Mouse (Mus musculus) liver, embryonic 12.5 days (tissue): ENCODE measurements around the gene Fam198b. TPM values are rescaled to one million over a fixed set of nuclear protein-coding genes. Genes with fewer than 3 reads are reported as not detected.

Experiments used
- ATAC-seq: fragments of 200-750 bp; cut with Nextera tagmentation; 2 replicates; pipeline ENCODE4 v1.8.0; 2017; ENCODE audit warnings: moderate number of reproducible peaks, mild to moderate bottlenecking, moderate library complexity
- H3K27ac ChIP-seq: fragments of 300-500 bp; sonication (generic); 2 replicates; pipeline ENCODE4 v1.5.1; 2016; ENCODE audit warnings: mild to moderate bottlenecking
- H3K27me3 ChIP-seq: fragments of 300-500 bp; sonication (generic); replicated peaks from 2 replicates; pipeline ENCODE4 v1.6.1; 2016; ENCODE audit warnings: mild to moderate bottlenecking, moderate library complexity
- H3K36me3 ChIP-seq: fragments of 300-500 bp; sonication (generic); 2 replicates; pipeline ENCODE4 v1.6.1; 2016; ENCODE audit warnings: mild to moderate bottlenecking, moderate library complexity
- H3K4me1 ChIP-seq: fragments of 300-500 bp; sonication (generic); 2 replicates; pipeline ENCODE4 v1.6.1; 2016
- H3K4me2 ChIP-seq: fragments of 300-500 bp; sonication (generic); 2 replicates; pipeline ENCODE4 v1.6.1; 2016; ENCODE audit warnings: mild to moderate bottlenecking, moderate library complexity
- H3K4me3 ChIP-seq: fragments of 300-500 bp; sonication (generic); 2 replicates; pipeline ENCODE4 v1.5.1; 2016; ENCODE audit warnings: mild to moderate bottlenecking, moderate library complexity
- H3K9ac ChIP-seq: fragments of 300-500 bp; sonication (generic); 2 replicates; pipeline ENCODE4 v1.6.1; 2016; ENCODE audit warnings: mild to moderate bottlenecking, moderate library complexity
- H3K9me3 ChIP-seq: fragments of 300-500 bp; sonication (generic); replicated peaks from 2 replicates; pipeline ENCODE4 v1.6.1; 2016; ENCODE audit warnings: mild to moderate bottlenecking, moderate library complexity
- WGBS: fragments of 180-500 bp; shearing (Covaris S2); methylation state at CpG from one replicate; pipeline ENCODE4 v1.1.7; 2016; ENCODE audit not compliant: insufficient replicate concordance; 5-methylcytosine and 5-hydroxymethylcytosine counted together
- polyA plus RNA-seq: library from polyadenylated mRNA; unstranded; fragments of >200 nt; fragmentation: Nextera tagmentation; extraction: Ambion mirVana; gene quantifications from 2 replicates; pipeline ENCODE4 v1.2.1, GENCODE M21; 2016

Gene Fam198b
- polyA plus RNA-seq, 1 experiment from 2014 or later = 3.9 TPM

GRCm38 (mm10) chr3:79886357-79887091, 2.2 kb downstream of the Fam198b start:
- Histone ChIP-seq H3K36me3 (no peaks in the 10 kb centered on the region), H3K9me3 (no peaks in the 10 kb centered on the region), H3K9ac (peak overlapping the region; percentile 9; the same call in 1 of the 2 replicates), H3K4me1 (peaks cover 13% of the 10 kb centered on the region), H3K27ac (no peak overlapping the region; the same call in 1 of the 2 replicates), H3K4me3 (peak overlapping the region; percentile 22), H3K27me3 (peaks cover 11% of the 10 kb centered on the region), H3K4me2 (peak overlapping the region; percentile 60)
- peak; percentile 48 for ATAC-seq
- WGBS = 60% methylated on average over 23 of the region's 23 CpGs

GRCm38 (mm10) chr3:79887161-79887855, 3.0 kb downstream of the Fam198b start:
- H3K27me3 ChIP-seq = peaks cover 11% of the 10 kb centered on the region
- H3K36me3 ChIP-seq = no peaks in the 10 kb centered on the region
- H3K9ac ChIP-seq = no peak overlapping the region
- 61% methylated on average over 8 of the region's 8 CpGs for WGBS
- H3K4me2 ChIP-seq = peak overlapping the region; percentile 60; the same call in 1 of the 2 replicates
- ATAC-seq = no peak
- H3K4me1 ChIP-seq = peaks cover 13% of the 10 kb centered on the region
- no peaks in the 10 kb centered on the region for H3K9me3 ChIP-seq
- no peak overlapping the region for H3K27ac ChIP-seq
- H3K4me3 ChIP-seq = no peak overlapping the region

DNA sequence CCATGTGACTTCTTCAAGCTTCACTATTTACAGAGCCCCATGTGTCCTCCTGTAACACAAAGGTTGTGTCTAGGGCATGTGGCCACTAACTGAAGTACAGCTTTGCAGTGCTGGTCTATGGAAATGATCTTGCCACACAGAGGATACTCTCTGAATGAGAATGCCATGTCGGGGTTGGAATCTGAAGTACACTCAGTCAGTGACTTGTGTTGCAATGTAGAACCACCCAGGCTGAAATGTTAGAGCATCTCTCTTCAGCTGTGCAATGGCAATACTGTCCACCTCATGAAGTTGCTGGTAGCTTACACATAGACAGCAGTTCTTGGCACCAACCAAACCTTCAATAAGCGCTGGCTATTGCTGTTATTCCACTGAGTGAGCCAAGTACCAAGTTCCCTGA, 3.6 kb downstream of the Fam198b start:
- 59% methylated on average over 2 of the region's 2 CpGs for WGBS
- H3K9me3 ChIP-seq = no peaks in the 10 kb centered on the region
- H3K4me3 ChIP-seq = no peak overlapping the region
- H3K4me1 ChIP-seq = peaks cover 13% of the 10 kb centered on the region
- H3K27me3 ChIP-seq = peaks cover 11% of the 10 kb centered on the region
- H3K36me3 ChIP-seq = no peaks in the 10 kb centered on the region
- no peak for ATAC-seq
- no peak overlapping the region for H3K9ac ChIP-seq
- H3K4me2 ChIP-seq = no peak overlapping the region
- H3K27ac ChIP-seq = no peak overlapping the region

DNA sequence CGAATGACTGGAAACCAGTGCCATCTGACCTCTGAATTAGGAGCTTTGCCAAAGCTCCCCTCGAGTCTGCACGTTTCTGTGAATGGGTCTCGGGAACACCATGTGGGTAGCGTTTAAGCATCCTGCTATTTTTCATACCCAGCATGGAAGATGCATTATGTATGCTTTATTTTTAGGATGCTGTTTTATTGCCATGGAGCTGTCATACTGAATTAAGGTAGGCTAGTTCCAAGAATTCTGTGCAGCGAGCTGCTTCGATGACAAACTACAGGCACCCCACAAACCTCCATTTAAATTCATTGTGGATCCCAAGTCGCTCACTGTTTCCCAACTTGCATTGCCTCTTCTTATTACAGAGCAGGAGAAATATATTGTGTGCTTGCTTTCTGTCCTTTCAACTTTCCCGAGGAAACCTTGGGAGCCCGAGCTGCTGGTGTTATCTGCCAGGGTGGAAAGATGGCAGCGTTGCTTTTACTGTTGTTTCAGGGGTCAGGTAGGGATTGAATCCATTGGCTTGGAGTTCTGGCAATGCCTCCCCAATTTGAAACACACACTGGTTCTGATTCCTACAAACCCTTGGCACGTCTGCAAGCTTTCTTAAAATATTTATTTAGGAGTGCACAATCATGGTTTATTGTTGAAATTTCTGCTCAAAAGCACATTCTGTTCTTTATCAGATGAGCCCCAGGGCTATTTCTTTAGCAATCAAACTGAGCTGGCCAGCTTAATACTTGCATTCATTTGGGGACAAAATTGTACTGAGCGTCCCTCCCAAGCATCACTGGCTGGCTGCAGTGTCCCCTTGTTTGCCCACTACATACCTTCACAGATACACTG, 13.4 kb downstream of the Fam198b start:
- H3K27ac ChIP-seq = no peak overlapping the region
- H3K36me3 ChIP-seq = no peaks in the 10 kb centered on the region
- no peak overlapping the region for H3K9ac ChIP-seq
- H3K4me2 ChIP-seq = no peak overlapping the region
- H3K4me3 ChIP-seq = no peak overlapping the region
- no peaks in the 10 kb centered on the region for H3K4me1 ChIP-seq
- no peaks in the 10 kb centered on the region for H3K9me3 ChIP-seq
- 76% methylated on average over 13 of the region's 13 CpGs for WGBS
- no peaks in the 10 kb centered on the region for H3K27me3 ChIP-seq
- no peak for ATAC-seq

DNA sequence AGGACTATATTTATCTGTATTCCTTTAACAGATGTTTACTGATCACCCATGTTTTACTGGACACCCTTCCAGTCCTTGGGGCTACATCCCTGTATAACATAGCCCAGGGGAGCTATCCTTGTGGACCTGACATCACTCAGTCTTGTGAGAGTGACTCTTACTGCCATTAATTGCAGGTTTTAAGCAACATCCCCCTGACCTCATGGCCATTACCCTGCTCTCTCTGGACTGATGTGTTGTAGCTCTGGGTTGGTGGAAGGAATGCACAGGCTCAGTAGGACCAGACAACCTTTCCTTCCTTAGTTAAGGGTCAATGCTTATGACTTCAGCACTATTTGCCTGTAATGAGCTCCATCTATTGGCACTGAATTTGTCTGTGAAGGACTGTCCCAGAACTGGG, 14.2 kb downstream of the Fam198b start:
- ATAC-seq = no peak
- no peaks in the 10 kb centered on the region for H3K4me1 ChIP-seq
- H3K4me2 ChIP-seq = no peak overlapping the region
- no peaks in the 10 kb centered on the region for H3K27me3 ChIP-seq
- no peak overlapping the region for H3K9ac ChIP-seq
- H3K27ac ChIP-seq = no peak overlapping the region
- no peaks in the 10 kb centered on the region for H3K36me3 ChIP-seq
- H3K4me3 ChIP-seq = no peak overlapping the region
- H3K9me3 ChIP-seq = no peaks in the 10 kb centered on the region

DNA sequence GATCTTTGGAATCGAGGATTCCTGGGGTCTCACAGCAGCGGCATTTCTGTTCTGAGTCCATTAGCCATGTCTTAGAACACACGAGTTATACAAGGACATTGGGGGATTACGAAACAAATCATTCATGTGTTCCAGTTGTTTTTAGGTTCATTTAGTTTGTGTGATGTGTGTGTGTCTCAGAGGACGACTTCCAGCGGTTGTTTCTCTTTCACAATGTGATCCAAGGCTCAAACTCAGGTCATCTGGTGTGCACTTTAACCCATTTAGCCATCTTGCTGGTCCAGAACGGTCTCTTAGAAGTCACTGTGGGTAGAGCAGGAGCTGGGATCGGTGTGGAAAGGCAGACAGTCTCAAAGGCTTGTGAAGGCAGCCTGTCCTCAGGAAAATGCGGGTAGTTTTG, 15.6 kb downstream of the Fam198b start:
- Histone ChIP-seq H3K4me1 (no peaks in the 10 kb centered on the region), H3K4me2 (no peak overlapping the region), H3K27me3 (no peaks in the 10 kb centered on the region), H3K9ac (no peak overlapping the region), H3K9me3 (no peaks in the 10 kb centered on the region), H3K4me3 (no peak overlapping the region), H3K36me3 (no peaks in the 10 kb centered on the region), H3K27ac (no peak overlapping the region)
- 67% methylated on average over 9 of the region's 9 CpGs for WGBS
- ATAC-seq = no peak

DNA sequence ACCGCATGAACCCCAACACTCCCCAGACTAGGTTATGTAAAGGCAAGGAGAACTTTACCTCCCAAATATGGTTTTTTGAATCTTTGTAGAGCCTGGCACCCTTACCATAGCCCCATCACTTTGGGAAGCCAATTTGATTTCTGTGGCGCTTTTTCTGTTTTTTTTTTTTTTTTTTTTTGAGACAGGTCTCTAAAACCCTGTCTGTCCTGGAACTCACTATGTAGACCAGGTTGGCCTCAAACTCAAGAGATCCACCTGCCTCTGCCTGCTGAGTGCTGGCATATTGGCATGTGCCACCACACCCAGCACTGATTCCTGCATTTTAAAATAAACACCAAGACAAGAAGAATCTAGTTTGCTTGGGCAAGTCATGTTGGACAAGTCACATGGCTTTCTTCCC, 16.2 kb downstream of the Fam198b start:
- Histone ChIP-seq H3K4me3 (no peak overlapping the region), H3K9ac (no peak overlapping the region), H3K4me1 (no peaks in the 10 kb centered on the region), H3K9me3 (no peaks in the 10 kb centered on the region), H3K4me2 (no peak overlapping the region), H3K27ac (no peak overlapping the region), H3K27me3 (no peaks in the 10 kb centered on the region), H3K36me3 (no peaks in the 10 kb centered on the region)
- WGBS = 72% methylated on average over 2 of the region's 2 CpGs
- no peak for ATAC-seq

- Histone ChIP-seq H3K4me3 (no peak overlapping the region), H3K27me3 (no peaks in the 10 kb centered on the region), H3K4me1 (peaks cover 1% of the 10 kb centered on the region), H3K36me3 (no peaks in the 10 kb centered on the region), H3K9ac (no peak overlapping the region), H3K4me2 (no peak overlapping the region), H3K27ac (no peak overlapping the region), H3K9me3 (no peaks in the 10 kb centered on the region)
- 55% methylated on average over 6 of the region's 6 CpGs for WGBS
- ATAC-seq = no peak
Observed at GRCm38 (mm10) chr3:79901321-79901720, 17.0 kb downstream of the Fam198b start.

DNA sequence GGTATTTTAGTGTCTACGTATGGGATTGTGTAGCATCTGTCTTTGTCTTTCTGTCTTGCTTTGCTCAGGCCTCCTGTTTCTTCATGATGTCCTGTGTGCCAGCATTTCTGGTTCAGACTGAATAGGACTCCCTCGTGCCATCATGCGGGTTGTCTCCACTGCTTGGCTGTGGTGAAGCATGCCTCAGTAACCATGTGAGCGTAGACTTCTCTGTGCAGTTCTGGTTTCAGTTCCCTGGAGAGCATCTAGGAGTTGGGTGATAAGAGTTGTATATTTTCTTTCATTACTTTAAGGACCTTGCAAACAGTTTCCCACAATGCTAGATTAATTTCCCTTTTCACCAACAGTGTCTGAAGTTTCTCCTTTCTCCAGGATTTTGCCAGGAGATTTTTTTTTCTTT, 17.4 kb downstream of the Fam198b start:
- Histone ChIP-seq H3K27ac (no peak overlapping the region), H3K9me3 (no peaks in the 10 kb centered on the region), H3K4me2 (no peak overlapping the region), H3K4me3 (no peak overlapping the region), H3K27me3 (no peaks in the 10 kb centered on the region), H3K36me3 (no peaks in the 10 kb centered on the region), H3K9ac (no peak overlapping the region), H3K4me1 (peaks cover 5% of the 10 kb centered on the region)
- 78% methylated on average over 4 of the region's 4 CpGs for WGBS
- no peak for ATAC-seq

DNA sequence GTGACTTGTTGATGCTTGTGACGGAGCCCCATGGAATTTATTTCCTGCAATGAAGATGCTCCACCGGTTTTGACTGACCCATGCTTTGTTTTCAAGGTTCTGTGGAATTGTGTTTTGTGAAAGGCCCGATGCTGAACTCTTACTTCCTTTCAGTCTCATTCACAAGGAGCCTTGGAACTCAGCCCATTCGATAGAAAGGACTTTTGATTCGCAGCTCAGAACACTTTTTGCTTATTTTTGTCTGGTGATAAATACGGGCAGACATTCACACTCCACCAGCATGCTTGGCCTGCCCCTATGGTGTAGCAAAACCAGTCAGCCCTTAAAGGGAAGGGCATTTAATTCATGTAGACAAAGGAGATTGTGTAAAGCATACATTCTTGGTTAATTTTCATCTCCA, 19.5 kb downstream of the Fam198b start:
- WGBS = 59% methylated on average over 6 of the region's 6 CpGs

GRCm38 (mm10) chr3:79904238-79904757, 20.0 kb downstream of the Fam198b start:
- no peaks in the 10 kb centered on the region for H3K9me3 ChIP-seq
- H3K9ac ChIP-seq = no peak overlapping the region
- 68% methylated on average over 10 of the region's 10 CpGs for whole genome bisulfite sequencing
- H3K27ac ChIP-seq = no peak overlapping the region
- no peaks in the 10 kb centered on the region for H3K27me3 ChIP-seq
- no peak overlapping the region for H3K4me3 ChIP-seq
- H3K4me1 ChIP-seq = peaks cover 18% of the 10 kb centered on the region
- H3K36me3 ChIP-seq = no peaks in the 10 kb centered on the region
- ATAC-seq = no peak
- H3K4me2 ChIP-seq = no peak overlapping the region

More for the DNA sequence above, 19.5 kb downstream of the Fam198b start:
- Histone ChIP-seq H3K4me2 (no peak overlapping the region), H3K27ac (no peak overlapping the region), H3K27me3 (no peaks in the 10 kb centered on the region), H3K4me3 (no peak overlapping the region), H3K4me1 (peaks cover 18% of the 10 kb centered on the region), H3K9me3 (no peaks in the 10 kb centered on the region), H3K9ac (no peak overlapping the region), H3K36me3 (no peaks in the 10 kb centered on the region)
- ATAC-seq = no peak

DNA sequence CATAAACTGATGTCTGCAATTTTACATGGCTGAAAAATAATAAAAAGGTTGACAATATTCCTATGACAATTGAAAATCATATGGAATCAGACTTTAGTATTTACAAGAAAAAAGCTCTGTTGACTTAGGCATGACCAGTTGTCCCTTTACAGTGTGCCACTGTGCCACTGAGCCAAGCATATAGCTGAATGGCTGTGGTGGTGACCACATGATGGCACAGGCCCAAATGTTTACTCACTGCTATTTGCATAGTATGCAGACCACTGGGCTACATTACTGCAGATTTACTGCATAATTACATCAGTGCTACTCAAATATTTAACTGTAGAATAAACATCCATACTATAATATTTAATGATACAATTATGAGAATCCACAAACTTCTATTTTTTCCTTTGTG, 21.1 kb downstream of the Fam198b start:
- Histone ChIP-seq H3K4me1 (peaks cover 18% of the 10 kb centered on the region), H3K36me3 (no peaks in the 10 kb centered on the region), H3K4me2 (no peak overlapping the region), H3K9me3 (no peaks in the 10 kb centered on the region), H3K4me3 (no peak overlapping the region), H3K9ac (no peak overlapping the region), H3K27ac (no peak overlapping the region), H3K27me3 (no peaks in the 10 kb centered on the region)
- no peak for ATAC-seq
